Mouse (Mus musculus): ENCODE measurements around the gene Orai1. TPM values are rescaled to one million over a fixed set of nuclear protein-coding genes. Genes with fewer than 3 reads are reported as not detected.
A peak's percentile ranks its signal among the peaks of the same experiment; 100 is the strongest.

The Orai1 gene
- total RNA-seq, 2 experiments from 2014 or later: 11.7 TPM

GRCm38 (mm10) chr5:123068714-123069113 is 53.8 kb downstream of the Orai1 start:
- no peak for DNase-seq

- DNase-seq: peak; percentile 93
Measured at GRCm38 (mm10) chr5:123075576-123076418, 60.9 kb downstream of the Orai1 start.

- DNase-seq: no peak
Measured at GRCm38 (mm10) chr5:123076419-123077281, 61.8 kb downstream of the Orai1 start.

- no peak for DNase-seq
Measured at GRCm38 (mm10) chr5:123079568-123079967, 64.7 kb downstream of the Orai1 start.

- no peak for DNase-seq
Measured at GRCm38 (mm10) chr5:123080041-123080440, 65.2 kb downstream of the Orai1 start.

Other genes starting within 250 kb of the Orai1 start
- gene Camkk2, start 235.7 kb upstream of the Orai1 start, total RNA-seq (2021): 100 to 1,000 TPM; 108 to 109 TPM
- gene Anapc5, start 193.7 kb upstream of the Orai1 start, total RNA-seq (2021): 100 to 1,000 TPM; 193 to 202 TPM
- gene Rnf34, start 165.0 kb upstream of the Orai1 start, total RNA-seq (2021): 10 to 100 TPM; 57.7 to 58.8 TPM
- gene Kdm2b, start 25.3 kb upstream of the Orai1 start, total RNA-seq (2021): 10 to 100 TPM; 35.3 to 43.9 TPM
- gene Morn3, start 31.9 kb downstream of the Orai1 start, total RNA-seq (2021): not detected
- gene Tmem120b, start 53.3 kb downstream of the Orai1 start, total RNA-seq (2021): 10 to 100 TPM; 16.3 to 19.9 TPM
- gene Rhof, start 117.6 kb downstream of the Orai1 start, total RNA-seq (2021): 10 to 100 TPM; 43.0 to 48.0 TPM
- gene Setd1b, start 127.1 kb downstream of the Orai1 start, total RNA-seq (2021): 10 to 100 TPM; 31.4 to 36.2 TPM
- 10 to 100 TPM; 28.2 to 30.8 TPM for gene Psmd9, start 154.3 kb downstream of the Orai1 start, total RNA-seq (2021)
- gene Hpd, start 167.7 kb downstream of the Orai1 start, total RNA-seq (2021): not detected
- 1 to 10 TPM; 3.6 to 5.5 TPM for gene Wdr66, start 237.0 kb downstream of the Orai1 start, total RNA-seq (2021)